Mouse (Mus musculus): ENCODE measurements at regions not wholly inside any gene's neighbourhood (a gene's known extent, or its start where the extent isn't known, plus 50 kb on each side); places are given as distances from the start of the nearest gene placed in this dataset.

DNA sequence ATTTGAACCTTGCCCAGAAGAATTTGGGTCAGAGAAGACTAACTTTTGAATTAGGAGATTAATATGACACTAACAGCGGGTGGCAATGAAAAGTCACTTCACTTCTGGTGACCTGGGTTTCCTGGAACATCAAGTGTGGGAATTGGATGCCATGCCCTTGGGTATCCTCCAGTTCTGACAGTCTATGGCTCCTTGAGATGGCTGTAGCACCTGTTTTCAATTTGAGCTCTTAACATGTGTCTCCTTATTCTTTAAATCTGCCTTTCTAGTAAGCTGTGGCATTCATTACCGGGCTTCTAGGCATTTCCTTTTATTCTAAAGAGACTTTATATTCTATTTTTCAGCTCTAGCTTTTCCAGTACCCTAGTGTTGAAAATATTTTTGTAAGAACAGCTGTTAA lies 164.9 kb upstream of the Gypa start:
- H3K36me3 ChIP-seq (ENCODE audit: control insufficient read depth, insufficient read depth, low read length) = no peaks in the 10 kb centered on the region
- no peak overlapping the region for H3K9ac ChIP-seq (ENCODE audit: low read length)
- no peaks in the 10 kb centered on the region for H3K9me3 ChIP-seq (ENCODE audit: control insufficient read depth, low read length)
- 39% methylated on average over 2 of the region's 2 CpGs for WGBS
- no peak overlapping the region for H3K4me3 ChIP-seq (ENCODE audit: low read depth, low read length)
- H3K4me2 ChIP-seq (ENCODE audit: low read depth, severe bottlenecking) = no peak overlapping the region
- H3K27me3 ChIP-seq (ENCODE audit: control insufficient read depth, insufficient read depth, low read length) = no peaks in the 10 kb centered on the region
- no peak overlapping the region for H3K27ac ChIP-seq (replicated peaks; ENCODE audit: low read depth, low read length)
- DNase-seq (ENCODE audit: low spot score) = no peak
- no peak for ATAC-seq (ENCODE audit: insufficient number of reproducible peaks, low FRiP score, low TSS enrichment, low read depth)
- 0 out of 2 replicates have a peak, but pooled peaks cover 2% of the 10 kb centered on the region for H3K4me1 ChIP-seq (ENCODE audit: control insufficient read depth, insufficient read depth, low read length)

GRCm38 (mm10) chr8:80325859-80326258 lies 167.7 kb upstream of the Gypa start:
- H3K9me3 ChIP-seq (ENCODE audit: control insufficient read depth, low read length) = no peaks in the 10 kb centered on the region
- no peak overlapping the region for H3K4me2 ChIP-seq (ENCODE audit: low read depth, severe bottlenecking)
- ATAC-seq (ENCODE audit: insufficient number of reproducible peaks, low FRiP score, low TSS enrichment, low read depth) = no peak
- H3K9ac ChIP-seq (ENCODE audit: low read length) = no peak overlapping the region
- H3K27ac ChIP-seq (replicated peaks; ENCODE audit: low read depth, low read length) = no peak overlapping the region
- no peak overlapping the region for H3K4me3 ChIP-seq (ENCODE audit: low read depth, low read length)
- 0 out of 2 replicates have a peak, but pooled peaks cover 2% of the 10 kb centered on the region for H3K4me1 ChIP-seq (ENCODE audit: control insufficient read depth, insufficient read depth, low read length)
- no peak for DNase-seq (ENCODE audit: low spot score)
- no peaks in the 10 kb centered on the region for H3K36me3 ChIP-seq (ENCODE audit: control insufficient read depth, insufficient read depth, low read length)
- H3K27me3 ChIP-seq (ENCODE audit: control insufficient read depth, insufficient read depth, low read length) = no peaks in the 10 kb centered on the region
- WGBS = 94% methylated on average over 3 of the region's 3 CpGs

DNA sequence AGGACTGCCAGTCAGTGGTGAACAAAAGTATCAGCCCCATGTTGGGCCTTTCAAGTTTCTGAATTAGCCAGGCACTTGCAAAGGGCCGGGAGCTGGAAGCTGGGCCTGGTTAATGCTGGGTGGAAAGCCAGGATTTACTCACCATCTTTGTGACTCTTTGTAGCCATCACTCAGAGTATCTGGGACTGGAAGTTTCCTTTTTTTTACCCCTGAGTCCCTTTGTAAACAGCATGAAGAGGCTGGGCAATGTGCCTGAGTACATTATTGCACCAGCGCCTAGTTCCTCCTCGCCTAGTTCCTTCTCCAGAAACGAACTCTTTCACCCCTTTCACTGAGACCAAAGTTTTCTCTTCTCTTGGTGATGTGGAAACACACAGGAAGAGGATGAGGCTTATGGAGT lies 168.4 kb upstream of the Gypa start:
- no peak overlapping the region for H3K4me2 ChIP-seq (ENCODE audit: low read depth, severe bottlenecking)
- H3K4me3 ChIP-seq (ENCODE audit: low read depth, low read length) = no peak overlapping the region
- H3K36me3 ChIP-seq (ENCODE audit: control insufficient read depth, insufficient read depth, low read length) = no peaks in the 10 kb centered on the region
- 72% methylated on average over 4 of the region's 4 CpGs for WGBS
- ATAC-seq (ENCODE audit: insufficient number of reproducible peaks, low FRiP score, low TSS enrichment, low read depth) (no peak), DNase-seq (ENCODE audit: low spot score) (no peak)
- H3K4me1 ChIP-seq (ENCODE audit: control insufficient read depth, insufficient read depth, low read length) = 0 out of 2 replicates have a peak, but pooled peaks cover 2% of the 10 kb centered on the region
- no peak overlapping the region for H3K27ac ChIP-seq (replicated peaks; ENCODE audit: low read depth, low read length)
- no peaks in the 10 kb centered on the region for H3K27me3 ChIP-seq (ENCODE audit: control insufficient read depth, insufficient read depth, low read length)
- no peak overlapping the region for H3K9ac ChIP-seq (ENCODE audit: low read length)
- no peaks in the 10 kb centered on the region for H3K9me3 ChIP-seq (ENCODE audit: control insufficient read depth, low read length)

DNA sequence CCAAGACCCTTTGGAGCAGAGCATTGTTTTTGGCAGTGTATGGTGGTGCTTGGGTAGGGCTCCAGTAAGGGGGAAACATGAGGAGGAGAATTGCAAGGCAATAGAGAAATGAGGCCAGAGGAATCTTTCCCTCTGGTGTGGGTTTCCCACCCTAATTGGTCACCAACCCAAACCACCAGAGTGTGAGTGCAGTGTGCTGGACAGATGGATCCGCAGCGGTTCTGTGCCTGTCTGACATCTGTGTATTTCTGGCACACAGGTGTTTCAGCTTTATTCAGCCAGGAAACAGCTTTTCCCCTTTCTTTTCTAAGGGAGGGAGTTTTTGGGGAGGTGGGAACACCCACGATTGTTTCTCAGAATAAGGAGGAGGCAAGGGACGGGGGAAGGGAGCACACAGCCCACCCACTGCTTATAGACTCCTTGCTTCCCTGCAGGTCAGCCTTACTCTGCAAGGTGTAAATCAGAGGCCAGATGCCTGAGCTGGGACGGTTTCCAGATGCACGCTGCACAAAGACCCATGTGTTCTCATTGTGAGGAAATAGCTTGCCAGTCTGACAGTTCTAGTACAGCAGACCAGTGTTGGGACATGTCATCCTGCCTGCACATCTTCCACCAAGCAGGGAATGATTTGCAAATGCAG lies 175.2 kb upstream of the Gypa start:
- no peaks in the 10 kb centered on the region for H3K36me3 ChIP-seq (ENCODE audit: control insufficient read depth, insufficient read depth, low read length)
- no peaks in the 10 kb centered on the region for H3K9me3 ChIP-seq (ENCODE audit: control insufficient read depth, low read length)
- 0 out of 2 replicates have a peak overlapping the region, but pooled peaks have one; percentile 27 for H3K9ac ChIP-seq (ENCODE audit: low read length)
- peak overlapping the region; percentile 66; the same call in 1 of the 2 replicates for H3K27ac ChIP-seq (replicated peaks; ENCODE audit: low read depth, low read length)
- H3K4me2 ChIP-seq (ENCODE audit: low read depth, severe bottlenecking) = peak overlapping the region; percentile 11; the same call in 1 of the 2 replicates
- 16% methylated on average over 6 of the region's 6 CpGs for WGBS
- no peaks in the 10 kb centered on the region for H3K27me3 ChIP-seq (ENCODE audit: control insufficient read depth, insufficient read depth, low read length)
- ATAC-seq (ENCODE audit: insufficient number of reproducible peaks, low FRiP score, low TSS enrichment, low read depth) (peak; percentile 84), DNase-seq (ENCODE audit: low spot score) (peak; percentile 74)
- peaks cover 24% of the 10 kb centered on the region for H3K4me1 ChIP-seq (ENCODE audit: control insufficient read depth, insufficient read depth, low read length)
- no peak overlapping the region for H3K4me3 ChIP-seq (ENCODE audit: low read depth, low read length)

- peak overlapping the region; percentile 42 for H3K27ac ChIP-seq (replicated peaks; ENCODE audit: low read depth, low read length)
- DNase-seq (ENCODE audit: low spot score) (peak; percentile 77), ATAC-seq (ENCODE audit: insufficient number of reproducible peaks, low FRiP score, low TSS enrichment, low read depth) (peak; percentile 51)
- H3K9me3 ChIP-seq (ENCODE audit: control insufficient read depth, low read length) = no peaks in the 10 kb centered on the region
- WGBS = 1% methylated on average over 13 of the region's 13 CpGs
- H3K9ac ChIP-seq (ENCODE audit: low read length) = peak overlapping the region; percentile 34; the same call in 1 of the 2 replicates
- H3K4me2 ChIP-seq (ENCODE audit: low read depth, severe bottlenecking) = peak overlapping the region; percentile 39
- H3K4me1 ChIP-seq (ENCODE audit: control insufficient read depth, insufficient read depth, low read length) = peaks cover 24% of the 10 kb centered on the region
- H3K27me3 ChIP-seq (ENCODE audit: control insufficient read depth, insufficient read depth, low read length) = no peaks in the 10 kb centered on the region
- no peak overlapping the region for H3K4me3 ChIP-seq (ENCODE audit: low read depth, low read length)
- no peaks in the 10 kb centered on the region for H3K36me3 ChIP-seq (ENCODE audit: control insufficient read depth, insufficient read depth, low read length)
Observed at GRCm38 (mm10) chr8:80315371-80315770, 178.2 kb upstream of the Gypa start.

GRCm38 (mm10) chr8:80314826-80315225 lies 178.8 kb upstream of the Gypa start:
- Histone ChIP-seq H3K36me3 (ENCODE audit: control insufficient read depth, insufficient read depth, low read length) (no peaks in the 10 kb centered on the region), H3K9me3 (ENCODE audit: control insufficient read depth, low read length) (no peaks in the 10 kb centered on the region), H3K4me1 (ENCODE audit: control insufficient read depth, insufficient read depth, low read length) (peaks cover 24% of the 10 kb centered on the region), H3K4me3 (ENCODE audit: low read depth, low read length) (no peak overlapping the region), H3K4me2 (ENCODE audit: low read depth, severe bottlenecking) (peak overlapping the region; percentile 39), H3K27ac (replicated peaks; ENCODE audit: low read depth, low read length) (no peak overlapping the region), H3K27me3 (ENCODE audit: control insufficient read depth, insufficient read depth, low read length) (no peaks in the 10 kb centered on the region), H3K9ac (ENCODE audit: low read length) (no peak overlapping the region)
- ATAC-seq (ENCODE audit: insufficient number of reproducible peaks, low FRiP score, low TSS enrichment, low read depth) (peak; percentile 71), DNase-seq (ENCODE audit: low spot score) (peak; percentile 87)
- WGBS = 3% methylated on average over 7 of the region's 7 CpGs

- Histone ChIP-seq H3K9me3 (ENCODE audit: control insufficient read depth, low read length) (no peaks in the 10 kb centered on the region), H3K36me3 (ENCODE audit: control insufficient read depth, insufficient read depth, low read length) (no peaks in the 10 kb centered on the region), H3K27me3 (ENCODE audit: control insufficient read depth, insufficient read depth, low read length) (no peaks in the 10 kb centered on the region), H3K27ac (replicated peaks; ENCODE audit: low read depth, low read length) (peak overlapping the region; percentile 33; the same call in 1 of the 2 replicates), H3K4me3 (ENCODE audit: low read depth, low read length) (no peak overlapping the region), H3K9ac (ENCODE audit: low read length) (no peak overlapping the region), H3K4me2 (ENCODE audit: low read depth, severe bottlenecking) (peak overlapping the region; percentile 10; the same call in 1 of the 2 replicates), H3K4me1 (ENCODE audit: control insufficient read depth, insufficient read depth, low read length) (peaks cover 24% of the 10 kb centered on the region)
- ATAC-seq (ENCODE audit: insufficient number of reproducible peaks, low FRiP score, low TSS enrichment, low read depth) = no peak
- peak; percentile 23 for DNase-seq (ENCODE audit: low spot score)
- 26% methylated on average over 12 of the region's 12 CpGs for WGBS
Observed at GRCm38 (mm10) chr8:80313883-80314635, 179.5 kb upstream of the Gypa start.

DNA sequence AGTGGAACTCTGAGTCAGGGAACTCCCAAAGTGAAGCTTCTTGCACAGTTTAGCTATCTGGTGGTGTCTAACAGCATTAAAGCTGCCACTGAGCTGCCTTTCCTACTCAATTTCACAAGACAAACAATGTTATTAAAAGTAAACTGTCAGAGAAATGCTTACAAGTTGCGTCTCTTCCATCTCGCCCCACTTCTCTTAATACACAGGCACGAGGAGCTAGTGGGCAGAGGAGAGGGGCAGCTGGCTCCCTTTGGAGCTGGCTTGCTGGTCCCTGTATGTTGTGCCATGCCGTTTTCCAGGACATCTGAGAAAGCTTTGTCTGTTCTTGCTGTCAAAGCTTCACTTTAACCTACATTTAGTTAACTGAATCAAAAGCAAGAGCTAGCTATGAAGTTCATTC lies 185.8 kb upstream of the Gypa start:
- WGBS = 82% methylated on average over 4 of the region's 4 CpGs
- DNase-seq (ENCODE audit: low spot score) = peak; percentile 1
- no peak overlapping the region for H3K9ac ChIP-seq (ENCODE audit: low read length)
- H3K36me3 ChIP-seq (ENCODE audit: control insufficient read depth, insufficient read depth, low read length) = no peaks in the 10 kb centered on the region
- ATAC-seq (ENCODE audit: insufficient number of reproducible peaks, low FRiP score, low TSS enrichment, low read depth) = no peak
- H3K4me2 ChIP-seq (ENCODE audit: low read depth, severe bottlenecking) = no peak overlapping the region
- H3K9me3 ChIP-seq (ENCODE audit: control insufficient read depth, low read length) = no peaks in the 10 kb centered on the region
- no peaks in the 10 kb centered on the region for H3K27me3 ChIP-seq (ENCODE audit: control insufficient read depth, insufficient read depth, low read length)
- no peak overlapping the region for H3K4me3 ChIP-seq (ENCODE audit: low read depth, low read length)
- H3K4me1 ChIP-seq (ENCODE audit: control insufficient read depth, insufficient read depth, low read length) = no peaks in the 10 kb centered on the region
- H3K27ac ChIP-seq (replicated peaks; ENCODE audit: low read depth, low read length) = no peak overlapping the region
